Mouse (Mus musculus) lung, adult 2 months (tissue): ENCODE measurements around the gene Tmem108. TPM values are rescaled to one million over a fixed set of nuclear protein-coding genes. Genes with fewer than 3 reads are reported as not detected.
A peak's percentile ranks its signal among the peaks of the same experiment; 100 is the strongest.

Source experiments
- DNase-seq: peaks from one replicate; pipeline ENCODE4 v3.0.0; 2022
- H3K4me1 ChIP-seq: fragments of 200-500 bp; 2 replicates; pipeline ENCODE4 v1.6.1; 2011; ENCODE audit warnings: low read length; ENCODE audit not compliant: control insufficient read depth, insufficient read depth
- H3K4me3 ChIP-seq: fragments of 200-500 bp; replicated peaks from 2 replicates; pipeline ENCODE3; 2011; ENCODE audit warnings: low read depth, mild to moderate bottlenecking, control low read depth, low read length; ENCODE audit errors: extremely low read depth
- CTCF ChIP-seq: fragments of 200-500 bp; IDR thresholded peaks from 2 replicates; pipeline ENCODE4 v1.5.1; 2011; ENCODE audit warnings: mild to moderate bottlenecking, low read length, control low read depth; ENCODE audit not compliant: insufficient read depth
- POLR2A ChIP-seq: fragments of 200-500 bp; IDR thresholded peaks from 2 replicates; pipeline ENCODE4 v1.6.1; 2011; ENCODE audit warnings: low read depth, mild to moderate bottlenecking, control low read depth, low read length, borderline replicate concordance; ENCODE audit errors: extremely low read depth
- WGBS: fragments of 180-500 bp; shearing (Covaris S2); methylation state at CpG from one replicate; pipeline ENCODE4 v1.1.7; 2018; 5-methylcytosine and 5-hydroxymethylcytosine counted together
- polyA plus RNA-seq: library from polyadenylated mRNA; depleted of rRNA; stranded (reverse); fragments of >200 nt; gene quantifications from 2 replicates; pipeline ENCODE4 v1.2.3, GENCODE M21; 2012

Gene Tmem108
- polyA plus RNA-seq, 1 experiment: 9.1 TPM

GRCm38 (mm10) chr9:103563864-103564610, 197.6 kb downstream of the Tmem108 start:
- Histone ChIP-seq H3K4me3 (no peak overlapping the region), H3K4me1 (no peaks in the 10 kb centered on the region)
- peak; percentile 23 for DNase-seq
- 15% methylated on average over 10 of the region's 10 CpGs for WGBS
- TF ChIP-seq POLR2A (no peak), CTCF (0 out of 2 replicates have a peak, but pooled peaks have one; percentile 18)

DNA sequence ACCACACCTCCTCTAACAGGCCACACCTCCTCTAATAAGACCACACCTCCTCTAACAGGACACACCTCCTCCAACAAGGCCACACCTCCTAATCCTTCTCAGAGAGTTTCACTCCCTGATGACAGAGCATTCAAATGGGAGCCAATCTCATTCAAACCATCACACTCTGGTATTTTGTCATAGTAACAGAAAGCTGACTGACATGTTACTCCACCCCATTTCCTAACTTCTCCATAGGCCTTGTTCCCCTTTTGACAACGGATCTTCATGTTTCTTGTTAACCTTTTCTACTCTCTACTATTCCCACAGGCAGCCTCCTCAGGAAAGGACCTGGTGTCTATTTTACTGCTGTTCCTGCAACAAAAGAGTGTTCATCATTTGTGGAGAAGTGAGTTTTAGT, 199.6 kb downstream of the Tmem108 start:
- 89% methylated on average over 1 of the region's 1 CpGs for WGBS
- no peak for DNase-seq
- Histone ChIP-seq H3K4me3 (no peak overlapping the region), H3K4me1 (no peaks in the 10 kb centered on the region)
- TF ChIP-seq CTCF: no peak
- TF ChIP-seq POLR2A: no peak

GRCm38 (mm10) chr9:103558741-103559140, 202.9 kb downstream of the Tmem108 start:
- Histone ChIP-seq H3K4me3 (no peak overlapping the region), H3K4me1 (no peaks in the 10 kb centered on the region)
- no peak for TF ChIP-seq POLR2A
- no peak for TF ChIP-seq CTCF
- DNase-seq: no peak
- WGBS: 38% methylated on average over 6 of the region's 6 CpGs

- DNase-seq: no peak
- WGBS: 68% methylated on average over 7 of the region's 7 CpGs
- Histone ChIP-seq H3K4me3 (no peak overlapping the region), H3K4me1 (no peaks in the 10 kb centered on the region)
- TF ChIP-seq POLR2A (no peak), CTCF (no peak)
These were observed 203.4 kb downstream of the Tmem108 start for GRCm38 (mm10) chr9:103558240-103558639.

- TF ChIP-seq CTCF (no peak), POLR2A (no peak)
- no peak for DNase-seq
- WGBS: 91% methylated on average over 15 of the region's 15 CpGs
These were observed 204.6 kb downstream of the Tmem108 start for GRCm38 (mm10) chr9:103557085-103557484.

GRCm38 (mm10) chr9:103555334-103555733, 206.3 kb downstream of the Tmem108 start:
- DNase-seq: no peak
- 29% methylated on average over 6 of the region's 6 CpGs for WGBS
- H3K4me1 ChIP-seq: no peaks in the 10 kb centered on the region
- no peak for TF ChIP-seq POLR2A
- no peak for TF ChIP-seq CTCF
- no peak overlapping the region for H3K4me3 ChIP-seq

More at GRCm38 (mm10) chr9:103557085-103557484, 204.6 kb downstream of the Tmem108 start:
- Histone ChIP-seq H3K4me3 (no peak overlapping the region), H3K4me1 (no peaks in the 10 kb centered on the region)

- no peaks in the 10 kb centered on the region for H3K4me1 ChIP-seq
- TF ChIP-seq CTCF (no peak), POLR2A (no peak)
- no peak overlapping the region for H3K4me3 ChIP-seq
- 43% methylated on average over 21 of the region's 21 CpGs for WGBS
- DNase-seq: no peak
These were observed 210.9 kb downstream of the Tmem108 start for GRCm38 (mm10) chr9:103550661-103551248.

- no peak for DNase-seq
- Histone ChIP-seq H3K4me3 (no peak overlapping the region), H3K4me1 (no peaks in the 10 kb centered on the region)
- TF ChIP-seq POLR2A: no peak
- TF ChIP-seq CTCF: no peak
- 54% methylated on average over 3 of the region's 3 CpGs for WGBS
These were observed 212.5 kb downstream of the Tmem108 start for GRCm38 (mm10) chr9:103549178-103549577.

DNA sequence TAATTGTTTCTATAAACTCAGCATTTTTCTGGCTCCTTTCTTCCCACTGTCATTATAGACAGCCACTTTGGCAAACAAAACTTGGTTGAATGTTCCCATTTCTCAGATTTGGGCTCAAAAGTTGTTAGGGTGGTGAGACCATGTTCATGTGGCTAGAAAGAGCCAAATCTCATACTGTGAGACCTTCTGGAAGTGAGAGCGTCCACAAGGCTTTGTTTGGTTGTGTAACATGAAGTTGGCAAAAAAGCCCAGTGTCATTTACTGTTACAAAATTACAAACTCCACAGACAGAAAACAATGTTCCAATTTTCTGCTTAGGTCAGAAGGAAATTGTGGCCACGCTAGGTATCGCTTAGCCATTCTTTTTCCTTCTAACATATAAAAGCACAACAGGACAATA, 213.0 kb downstream of the Tmem108 start:
- TF ChIP-seq POLR2A: no peak
- TF ChIP-seq CTCF: no peak
- no peak overlapping the region for H3K4me3 ChIP-seq
- 81% methylated on average over 3 of the region's 3 CpGs for WGBS
- H3K4me1 ChIP-seq: no peaks in the 10 kb centered on the region
- no peak for DNase-seq

DNA sequence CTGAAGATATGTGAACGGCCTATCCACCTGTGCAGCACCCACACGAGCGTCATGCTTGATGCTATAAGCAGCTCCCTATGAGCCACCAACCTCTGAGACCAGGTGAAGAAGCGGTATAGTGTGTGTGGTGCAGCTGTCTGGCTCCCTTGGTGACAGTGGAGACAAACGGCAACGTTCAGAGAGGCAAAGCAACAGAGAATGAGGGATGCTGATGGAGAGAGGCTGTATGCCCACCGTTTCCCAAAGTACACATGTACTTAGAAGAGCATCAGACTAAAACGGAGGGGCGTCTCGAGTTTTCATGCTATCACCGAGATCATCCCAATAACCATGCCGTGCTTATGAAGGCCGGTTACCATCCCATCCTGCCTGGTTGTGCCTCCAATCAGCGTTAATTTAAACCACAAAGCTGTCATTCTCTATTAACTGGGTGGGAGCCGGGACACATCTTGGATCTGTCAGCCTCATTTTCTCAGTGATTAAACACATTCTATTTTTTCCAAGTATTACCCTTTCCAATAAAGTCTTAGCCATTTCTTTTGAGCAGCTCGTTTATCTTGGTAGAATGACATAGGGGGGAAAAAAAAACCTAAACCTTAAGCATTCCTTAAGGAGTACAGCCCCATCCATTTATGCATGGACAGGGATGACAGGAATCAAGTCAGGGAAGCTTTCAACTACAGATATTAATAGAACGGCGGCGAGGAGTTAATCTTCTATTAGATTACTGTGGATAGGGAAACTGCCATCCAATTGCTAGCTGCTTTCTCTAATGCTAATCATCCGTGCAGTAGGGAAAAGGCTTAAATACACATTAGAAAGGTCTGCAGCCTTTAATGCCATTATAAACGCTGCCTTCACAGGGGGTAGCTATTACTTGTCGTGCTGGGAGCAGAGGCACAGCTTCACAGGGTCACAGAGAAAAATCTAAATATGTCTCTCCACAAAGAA, 214.7 kb downstream of the Tmem108 start:
- no peaks in the 10 kb centered on the region for H3K4me1 ChIP-seq
- WGBS: 74% methylated on average over 22 of the region's 22 CpGs
- H3K4me3 ChIP-seq: no peak overlapping the region
- TF ChIP-seq CTCF (no peak), POLR2A (no peak)
- DNase-seq: no peak
